Mouse (Mus musculus) left cerebral cortex, postnatal 25 days (tissue): Measurements from ENCODE around the gene Padi4. TPM values are rescaled to one million over a fixed set of nuclear protein-coding genes. Genes with fewer than 3 reads are reported as not detected.
A peak's percentile ranks its signal among the peaks of the same experiment; 100 is the strongest.

Experiments used
- DNase-seq, 2 experiments: peaks; one replicate each; pipeline ENCODE4 v3.0.0; 2022; ENCODE audit warnings: low spot score in 2 of 2, mixed read lengths in 1 of 2
- intact Hi-C: fragments of 180-260 bp; cut with DNase I; formaldehyde crosslinking; loops from one replicate; pipeline ENCODE4 v1.15.1; 2025
- total RNA-seq, 2 experiments: library from RNA; stranded (reverse); gene quantifications; 2 replicates each; pipeline ENCODE4 v1.2.3; 2021

Gene Padi4
- total RNA-seq: not detected

GRCm38 (mm10) chr4:140774025-140774800 lies at the start of gene Padi4:
Gene Padi4, minus strand, starts transcription at chr4:140774236.
- no peak for DNase-seq
- intact Hi-C loops: no loop called here

- DNase-seq: peak; percentile 57 to 60
- intact Hi-C loops: loop anchor here (1.0 kb wide), 2 partner anchors 80 to 135 kb away; no protein-coding TSS in a partner anchor
These were observed 48.0 kb upstream of the Padi4 start for GRCm38 (mm10) chr4:140821988-140822387.

- intact Hi-C loops: no loop called here
- DNase-seq: no peak
These were observed 43.4 kb upstream of the Padi4 start for GRCm38 (mm10) chr4:140817413-140817812.

- DNase-seq: no peak
- intact Hi-C loops: no loop called here
These were observed 42.2 kb upstream of the Padi4 start for GRCm38 (mm10) chr4:140815996-140816917.

- intact Hi-C loops: no loop called here
These were observed 41.5 kb upstream of the Padi4 start for GRCm38 (mm10) chr4:140815496-140815895.

GRCm38 (mm10) chr4:140814241-140815225 lies 40.5 kb upstream of the Padi4 start:
- intact Hi-C loops: no loop called here
- DNase-seq: peak in 1 of 2 experiments; percentile 16

More at GRCm38 (mm10) chr4:140815496-140815895, 41.5 kb upstream of the Padi4 start:
- no peak for DNase-seq

- intact Hi-C loops: no loop called here
These were observed 39.5 kb upstream of the Padi4 start for GRCm38 (mm10) chr4:140813358-140814185.

GRCm38 (mm10) chr4:140812609-140813008 lies 38.6 kb upstream of the Padi4 start:
- intact Hi-C loops: no loop called here
- no peak for DNase-seq

More at GRCm38 (mm10) chr4:140813358-140814185, 39.5 kb upstream of the Padi4 start:
- DNase-seq: no peak

- no peak for DNase-seq
- intact Hi-C loops: no loop called here
These were observed 38.2 kb upstream of the Padi4 start for GRCm38 (mm10) chr4:140812191-140812590.

- DNase-seq: no peak
- intact Hi-C loops: no loop called here
These were observed 36.6 kb upstream of the Padi4 start, which contains the start of gene Padi3 for GRCm38 (mm10) chr4:140810458-140811260. Gene Padi3, minus strand, starts transcription at chr4:140810648.

- intact Hi-C loops: no loop called here
- DNase-seq: peak in 1 of 2 experiments; percentile 32
These were observed 35.1 kb upstream of the Padi4 start for GRCm38 (mm10) chr4:140809118-140809517.

GRCm38 (mm10) chr4:140804601-140805000 lies 30.6 kb upstream of the Padi4 start:
- DNase-seq: no peak

GRCm38 (mm10) chr4:140801364-140801763 lies 27.3 kb upstream of the Padi4 start:
- intact Hi-C loops: no loop called here
- DNase-seq: no peak

More at GRCm38 (mm10) chr4:140804601-140805000, 30.6 kb upstream of the Padi4 start:
- intact Hi-C loops: no loop called here

GRCm38 (mm10) chr4:140796786-140797185 lies 22.8 kb upstream of the Padi4 start:
- intact Hi-C loops: no loop called here
- no peak for DNase-seq

- DNase-seq: no peak
- intact Hi-C loops: no loop called here
These were observed 20.6 kb upstream of the Padi4 start for GRCm38 (mm10) chr4:140794678-140795077.

GRCm38 (mm10) chr4:140793795-140794194 lies 19.8 kb upstream of the Padi4 start:
- DNase-seq: no peak
- intact Hi-C loops: no loop called here

- DNase-seq: no peak
- intact Hi-C loops: no loop called here
These were observed 18.5 kb upstream of the Padi4 start for GRCm38 (mm10) chr4:140792584-140792983.
